Mouse (Mus musculus): ENCODE results near the gene Sptbn4.

- TF ChIP-seq CTCF (IDR thresholded peaks at IDR 0.05; ENCODE audit: control insufficient read depth, insufficient read depth, insufficient read length): no peak
- no peak for TF ChIP-seq MYOD1 (IDR thresholded peaks at IDR 0.05; ENCODE audit: control insufficient read depth, insufficient read length, low read depth)
- TF ChIP-seq USF1 (IDR thresholded peaks at IDR 0.05; ENCODE audit: low read depth): no peak
- TF ChIP-seq FOSL1 (IDR thresholded peaks at IDR 0.05; ENCODE audit: insufficient read depth, low read length, poor library complexity, severe bottlenecking): no peak
- no peak for TF ChIP-seq MYOG (IDR thresholded peaks at IDR 0.05; ENCODE audit: control insufficient read depth, extremely low read depth, insufficient read length)
Observed at GRCm38 (mm10) chr7:27324928-27325327, 122.6 kb downstream of the Sptbn4 start.

Data from C2C12 (cell line).